Mouse (Mus musculus) cerebellum, adult 9-11 months (tissue): ENCODE data around the gene Adam11.

ENCODE experiments used
- DNase-seq: peaks from one replicate; pipeline ENCODE4 v3.0.0; 2022

Adam11 gene

DNA sequence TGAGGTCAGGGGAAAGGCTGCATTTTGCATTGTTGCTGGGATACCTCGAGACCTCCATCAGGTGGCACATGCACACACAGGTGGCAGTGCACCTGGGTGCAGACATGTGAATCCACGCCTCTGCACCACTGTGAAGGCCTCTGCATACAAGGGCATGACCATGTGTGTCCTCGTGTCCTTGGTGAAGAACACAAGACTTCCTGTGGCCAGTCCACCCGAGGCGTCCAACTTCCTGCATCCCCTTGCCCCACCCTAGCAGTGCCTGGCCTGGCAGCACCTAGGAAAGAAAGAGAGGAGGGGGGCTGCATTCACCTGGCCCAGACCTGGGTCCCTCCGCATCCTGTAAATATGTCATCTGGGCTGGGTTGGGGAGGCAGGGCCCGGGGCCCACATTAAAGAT lies 18.6 kb downstream of the Adam11 start:
- peak; percentile 52 for DNase-seq

DNA sequence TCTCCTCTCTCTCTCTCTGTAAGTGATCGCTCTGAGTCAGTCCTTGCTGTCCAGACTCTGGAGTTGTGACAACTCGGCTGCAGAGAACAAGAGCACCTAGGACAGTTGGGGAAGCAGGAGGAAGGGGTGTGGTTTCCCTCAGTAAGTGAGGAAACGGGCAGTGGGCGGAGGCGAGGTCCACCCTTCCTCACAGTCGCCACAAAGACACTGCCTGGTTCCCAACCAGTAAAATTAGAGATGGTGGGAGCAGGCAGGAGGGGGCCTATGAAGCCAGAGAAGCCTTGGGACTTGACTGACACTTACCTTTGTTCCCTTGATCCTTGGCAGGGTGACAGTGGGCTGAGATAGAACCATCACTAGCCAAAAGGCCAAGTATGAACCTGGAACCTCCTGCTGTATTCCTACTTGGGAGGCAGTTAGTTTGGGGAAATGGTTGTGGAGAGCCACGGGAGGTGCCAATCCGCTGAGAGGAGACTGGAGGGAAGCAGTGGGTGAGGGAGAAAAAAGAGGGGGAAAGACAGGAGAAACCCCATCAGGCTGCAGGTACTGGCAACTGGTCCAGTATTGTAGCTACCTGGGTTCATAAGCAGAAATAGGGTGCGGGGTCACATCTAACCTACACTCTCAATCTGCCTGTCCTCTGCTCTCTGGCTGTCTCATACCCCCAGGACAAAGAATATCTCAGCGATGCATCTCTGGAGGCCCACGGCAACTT lies 19.2 kb downstream of the Adam11 start:
- peak; percentile 55 for DNase-seq

DNA sequence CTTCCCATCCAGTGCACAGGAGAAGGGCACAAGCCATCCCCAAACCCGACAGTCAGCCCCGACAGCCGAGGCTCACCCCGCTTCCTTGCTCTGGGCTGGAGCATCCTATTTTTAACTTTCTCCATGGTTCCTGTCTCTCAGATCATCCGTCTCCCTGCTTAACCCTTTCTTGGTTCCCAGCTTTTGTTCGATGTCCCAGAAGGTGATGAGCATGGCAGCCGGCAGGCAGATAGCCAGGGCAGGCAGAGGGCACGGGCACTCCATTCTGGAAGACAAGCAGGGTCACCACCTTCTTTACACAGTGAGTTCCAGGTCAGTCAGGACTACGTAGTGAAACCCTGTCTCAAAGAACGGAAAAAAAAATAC lies 19.7 kb downstream of the Adam11 start:
- peak; percentile 38 for DNase-seq

DNA sequence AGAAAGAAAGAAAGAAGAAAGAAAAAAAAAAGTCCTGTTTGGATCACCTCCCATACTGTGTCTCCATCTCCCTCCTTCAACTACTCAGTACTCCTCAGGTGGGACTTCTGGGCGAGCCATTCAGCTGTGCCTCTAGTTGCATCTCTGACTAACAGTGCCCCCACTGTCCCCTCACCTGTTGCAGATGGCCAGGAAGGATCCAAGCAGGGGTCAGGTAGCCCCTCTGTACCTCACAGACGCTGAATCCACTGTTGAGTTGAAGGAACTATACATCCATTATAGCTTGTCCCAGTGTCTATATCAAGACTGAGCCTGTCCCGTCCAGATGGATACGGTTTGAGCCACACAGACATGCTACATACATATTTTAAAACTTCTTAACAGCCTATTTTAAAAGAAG lies 20.3 kb downstream of the Adam11 start:
- peak; percentile 33 for DNase-seq

DNA sequence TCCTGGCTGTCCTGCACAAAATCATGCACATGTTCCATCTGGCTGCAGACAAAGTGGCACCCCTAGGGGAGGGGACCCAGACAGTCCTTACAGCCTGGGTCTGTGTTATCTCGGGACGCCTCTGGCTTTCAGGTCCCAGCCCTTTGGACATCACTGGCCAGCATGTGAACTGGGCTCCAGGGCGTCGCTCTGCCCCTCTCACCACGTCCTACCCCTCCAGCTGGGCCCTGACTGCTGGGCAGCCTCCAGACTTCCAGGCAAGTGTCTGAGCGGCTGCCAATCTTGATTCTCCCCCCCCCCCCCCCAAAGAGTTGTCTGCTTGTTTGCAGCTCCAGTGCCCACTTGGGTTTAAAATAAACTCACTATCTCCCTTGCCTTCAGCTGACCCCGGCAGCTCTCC lies 22.2 kb downstream of the Adam11 start:
- peak; percentile 18 for DNase-seq

DNA sequence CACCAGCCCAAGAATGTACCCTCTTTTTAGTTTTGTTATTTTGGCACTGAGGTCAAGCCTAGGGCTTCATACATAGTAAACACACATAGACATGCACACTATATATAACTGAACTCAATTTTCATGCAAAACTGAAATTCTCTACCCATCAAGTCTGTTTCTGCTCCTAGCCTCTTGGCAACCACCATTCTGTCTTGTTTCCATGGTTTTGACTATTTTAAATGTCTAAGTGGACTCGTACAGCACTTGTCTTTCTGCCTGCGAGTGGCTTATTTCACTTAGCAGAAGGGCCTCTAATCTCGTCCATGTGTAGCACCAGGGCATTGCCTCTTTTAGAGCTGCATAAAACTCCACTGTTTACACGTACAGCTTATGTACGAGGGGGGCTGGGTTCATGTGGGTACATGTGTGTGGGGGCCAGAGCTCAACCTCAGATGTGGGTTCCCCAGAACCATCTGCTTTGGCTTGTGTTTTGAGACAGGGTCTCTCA lies 26.5 kb downstream of the Adam11 start:
- DNase-seq: no peak

DNA sequence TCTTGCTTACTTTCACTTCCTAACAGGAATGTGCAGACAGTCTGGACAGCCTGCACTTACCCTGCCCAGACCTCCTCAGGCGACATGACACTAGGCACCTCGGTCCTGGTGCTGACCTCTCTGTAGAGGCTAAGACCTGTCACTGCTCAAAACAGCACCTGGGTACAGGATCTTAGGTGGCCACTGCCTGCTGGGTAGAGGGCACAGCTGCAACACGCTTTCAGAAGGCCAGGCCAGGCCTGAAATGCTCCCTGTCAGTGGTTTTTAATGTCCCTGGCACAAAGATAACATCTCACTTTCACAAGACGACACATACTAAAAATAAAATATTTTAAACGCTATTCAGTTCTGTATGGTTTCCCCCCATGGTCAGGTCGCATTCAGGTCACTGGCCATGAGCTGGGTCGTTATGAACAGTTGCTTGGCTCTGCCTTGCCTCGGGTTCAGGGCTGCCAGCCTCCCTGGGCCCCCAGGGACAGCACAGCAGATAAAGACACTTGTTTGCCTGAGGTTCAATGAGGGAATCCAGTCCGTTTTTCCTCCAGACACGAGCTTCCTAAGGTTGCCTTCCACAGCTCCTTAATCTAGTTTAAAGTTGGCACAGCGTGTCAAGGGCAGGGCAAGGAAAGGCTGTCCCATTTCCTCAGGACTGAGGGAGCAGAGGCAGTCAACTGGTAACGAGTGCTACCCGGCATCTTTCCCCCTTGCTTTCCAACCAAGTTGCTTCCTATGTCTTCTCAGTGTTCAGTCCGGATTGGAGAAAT lies 30.6 kb downstream of the Adam11 start:
- DNase-seq: no peak

DNA sequence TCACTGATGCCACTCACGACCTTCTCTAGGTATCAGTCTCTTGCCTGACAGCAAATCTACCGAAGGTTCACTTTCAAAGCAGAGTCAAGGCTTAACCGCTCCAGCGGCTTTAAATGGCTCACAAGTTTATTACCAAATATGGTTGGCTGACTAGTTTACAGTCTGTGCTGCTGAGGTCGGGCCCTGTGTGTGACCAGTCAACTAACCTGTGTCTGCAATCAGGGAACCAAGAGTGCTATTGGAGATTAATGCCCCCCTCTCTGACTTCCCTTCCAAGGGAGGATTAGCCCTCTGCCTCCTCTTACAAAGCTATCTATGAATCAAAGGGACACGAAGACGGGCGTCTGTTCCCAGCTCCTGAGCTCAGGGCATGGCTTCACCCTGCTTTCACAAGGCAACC lies 32.9 kb downstream of the Adam11 start:
- no peak for DNase-seq

DNA sequence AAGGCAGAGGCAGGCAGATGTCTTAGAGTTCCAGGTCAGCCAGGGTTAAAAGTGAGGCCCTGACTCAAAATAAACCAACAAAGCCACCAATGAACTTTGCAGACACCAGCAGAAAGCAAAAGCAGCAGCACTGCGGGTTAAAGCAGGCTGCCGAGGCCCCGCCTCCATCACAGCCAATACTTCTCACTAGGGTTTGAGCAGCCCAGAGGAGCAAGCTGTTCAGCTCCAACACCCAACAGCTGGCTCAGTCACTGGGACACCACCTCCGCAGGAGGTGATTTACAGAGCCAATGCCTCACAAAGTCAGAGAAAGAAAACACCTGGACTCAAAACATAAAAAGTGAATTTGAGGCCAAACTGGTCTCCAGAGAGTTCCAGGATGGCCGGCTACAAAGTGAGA lies 42.2 kb downstream of the Adam11 start:
- no peak for DNase-seq

DNA sequence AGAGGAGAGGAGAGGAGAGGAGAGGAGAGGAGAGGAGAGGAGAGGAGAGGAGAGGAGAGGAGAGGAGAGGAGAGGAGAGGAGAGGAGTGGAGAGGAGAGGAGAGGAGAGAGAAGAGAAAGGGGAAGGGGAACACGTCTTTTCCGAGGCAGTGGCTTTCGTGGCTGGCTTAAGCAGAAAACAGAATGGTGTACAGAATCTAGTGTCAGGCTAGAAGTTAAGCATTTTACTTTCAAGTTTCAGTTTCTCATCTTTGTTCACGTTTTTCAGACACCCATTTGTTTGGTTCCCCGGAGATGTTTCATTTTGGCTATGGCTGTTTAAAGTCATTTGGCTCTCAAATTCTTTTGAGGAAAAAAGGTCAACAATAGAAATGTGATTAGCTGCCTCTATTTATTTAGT lies 47.0 kb downstream of the Adam11 start:
- DNase-seq: no peak

DNA sequence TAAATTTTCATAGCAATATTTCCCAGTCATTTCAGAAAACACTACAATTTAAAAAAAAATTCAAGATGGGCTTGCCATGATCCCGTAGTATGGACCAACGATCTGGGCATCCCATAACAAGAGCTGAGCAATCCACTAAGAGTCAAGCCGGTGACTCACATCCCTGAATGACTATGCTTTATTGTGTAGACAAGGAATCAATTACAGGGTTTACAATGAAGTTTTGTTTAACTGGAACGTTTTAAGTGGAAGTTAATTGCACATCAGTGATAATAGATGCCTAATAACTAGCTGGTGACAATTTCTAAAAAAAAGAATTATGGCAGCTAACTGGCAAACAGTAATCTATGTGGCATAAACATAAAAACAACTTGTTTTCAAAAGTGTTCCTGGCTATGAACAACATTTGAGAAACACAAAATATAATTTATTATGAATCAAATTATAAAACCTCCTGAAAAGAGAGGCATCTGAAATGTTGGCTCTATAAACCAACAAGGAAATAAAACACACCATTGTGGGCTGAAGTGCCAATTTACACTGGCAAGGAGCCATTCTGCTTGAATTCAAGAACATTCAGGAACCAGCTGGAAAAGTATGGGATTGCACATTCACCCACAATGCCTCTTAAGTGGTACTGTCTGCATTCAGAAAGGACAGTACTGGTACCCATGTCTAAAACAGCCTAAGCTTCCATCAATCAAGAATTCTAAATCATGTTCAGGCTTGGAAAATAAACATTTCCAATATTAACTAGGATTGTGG lies 49.7 kb downstream of the Adam11 start:
- no peak for DNase-seq

DNA sequence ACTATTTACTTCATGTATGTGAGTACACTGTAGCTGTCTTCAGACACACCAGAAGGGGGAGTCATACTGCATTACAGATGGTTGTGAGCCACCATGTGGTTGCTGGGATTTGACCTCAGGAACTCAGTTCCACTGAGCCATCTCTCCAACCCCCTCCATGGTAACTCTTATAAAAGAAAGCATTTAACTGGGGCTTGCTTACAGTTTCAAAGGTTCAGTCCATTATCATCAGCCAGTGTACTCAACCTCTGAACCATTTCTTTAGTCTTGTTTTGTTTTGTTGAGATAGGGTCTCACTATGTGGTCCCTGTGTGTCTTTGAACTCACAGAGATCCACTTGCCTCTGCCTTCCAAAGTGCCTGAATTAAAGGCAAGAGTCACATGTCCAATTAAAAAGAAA lies 53.6 kb downstream of the Adam11 start:
- DNase-seq: no peak

DNA sequence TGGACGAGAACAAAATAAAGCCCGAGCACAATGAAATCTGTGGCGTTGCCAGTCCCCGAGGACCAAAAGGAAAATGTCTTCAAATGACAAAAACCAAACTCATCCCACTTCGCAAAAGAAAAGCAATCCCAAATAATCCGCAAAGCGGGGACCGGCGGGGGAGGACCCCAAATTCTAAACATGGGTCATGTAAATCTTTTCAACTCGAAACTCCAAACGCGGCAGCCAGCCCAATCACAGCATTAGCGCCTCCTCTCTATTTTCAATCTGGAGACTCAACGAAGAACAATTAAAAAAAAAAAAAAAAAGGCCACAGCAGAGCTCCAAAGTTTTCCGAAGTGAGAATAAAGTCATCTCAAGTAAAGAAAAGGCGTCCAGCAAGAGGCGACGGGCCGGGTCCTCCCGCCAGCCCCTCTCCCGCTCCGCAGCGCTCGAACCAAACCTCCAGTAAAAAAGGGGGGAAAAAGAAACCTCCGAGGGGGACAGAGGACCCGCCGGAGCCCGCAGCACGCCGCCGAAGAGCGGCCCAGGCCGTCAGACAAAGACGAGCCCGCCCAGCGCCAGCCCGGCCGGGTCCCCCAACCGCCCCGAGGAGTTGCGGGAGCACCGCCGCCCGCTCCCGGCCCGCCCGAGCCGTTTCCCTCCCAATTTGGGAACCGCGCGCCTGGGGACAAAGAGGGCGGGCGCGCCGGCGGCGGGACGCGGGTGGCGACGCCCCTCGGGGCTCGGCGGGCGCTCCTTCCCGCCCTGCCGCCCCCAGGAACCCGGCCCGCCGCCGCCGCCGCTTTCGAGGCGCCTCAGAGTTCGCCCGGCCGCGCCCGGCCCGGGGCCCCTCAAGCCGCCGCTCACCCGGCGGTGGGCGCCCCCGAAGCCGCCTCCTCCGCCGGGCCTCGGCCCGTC lies 57.1 kb downstream of the Adam11 start:
- no peak for DNase-seq

DNA sequence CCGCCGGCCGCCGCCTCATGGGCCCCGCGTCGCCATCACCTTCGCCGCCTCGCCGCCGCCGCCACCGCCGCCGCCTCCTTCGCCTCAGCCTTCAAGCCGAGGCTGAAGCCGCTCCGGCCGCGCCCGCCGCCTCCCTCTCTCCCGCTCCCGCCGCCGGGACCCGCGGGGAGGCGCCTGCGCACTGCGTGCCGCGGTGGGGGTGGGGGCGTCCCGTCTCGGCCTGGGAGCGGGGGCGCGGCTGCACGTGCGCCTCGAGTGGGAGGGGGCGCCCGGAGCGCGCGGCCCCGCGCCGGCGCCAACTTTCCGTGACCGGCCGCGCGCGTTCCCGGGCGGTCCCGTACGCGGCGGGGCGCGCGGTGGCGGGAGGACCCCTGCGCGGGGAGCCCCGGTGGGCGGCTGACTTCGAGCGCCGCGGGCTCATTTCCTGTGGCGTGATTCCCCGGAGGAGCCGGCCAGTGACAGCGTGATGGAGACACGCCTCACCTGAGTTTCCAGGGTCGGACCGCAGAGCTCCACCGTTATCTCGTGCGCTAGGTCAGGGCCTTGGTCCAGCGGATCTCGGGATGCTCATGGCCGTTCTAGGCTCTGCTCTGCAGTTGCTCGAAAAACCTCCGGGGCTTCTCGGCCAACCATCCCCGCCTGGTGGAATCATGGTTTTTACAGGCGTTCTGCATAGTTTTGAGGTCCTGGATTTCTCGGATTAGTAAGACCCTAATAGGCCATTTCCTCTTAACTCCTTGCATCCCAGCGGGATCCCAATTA lies 58.0 kb downstream of the Adam11 start, which contains the start of gene Gjc1:
Gene Gjc1 (minus strand): TSS at position 680 of the 762 bp plus-strand sequence.
- peak; percentile 32 for DNase-seq

DNA sequence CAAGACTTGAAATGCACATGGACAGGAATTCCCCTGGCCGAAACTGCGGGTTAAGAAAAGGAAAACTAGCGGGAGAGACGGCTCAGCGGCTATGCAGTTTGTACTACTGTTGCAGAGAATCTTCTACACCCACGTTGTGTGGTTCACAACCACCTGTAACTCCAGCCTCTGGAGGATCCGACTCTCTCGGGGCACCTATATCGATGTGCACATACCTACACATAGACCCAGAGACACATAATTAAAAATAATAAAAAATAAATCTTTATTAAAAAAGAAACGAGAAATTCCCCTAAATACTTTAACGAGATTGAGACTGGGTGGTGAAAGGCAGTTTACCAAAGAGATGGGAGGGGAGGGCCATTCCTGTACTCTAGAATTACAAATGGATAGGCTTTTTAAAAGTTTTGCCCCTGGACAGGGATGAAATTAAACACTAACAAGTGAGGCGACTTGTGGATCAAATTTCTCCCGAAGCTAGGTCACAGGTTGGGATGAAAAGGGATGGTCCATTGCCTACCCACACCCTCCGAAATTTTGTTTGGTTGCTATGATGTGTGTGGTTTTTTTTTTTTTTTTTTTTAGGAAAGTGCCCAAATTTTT lies 58.6 kb downstream of the Adam11 start:
- DNase-seq: peak; percentile 14

DNA sequence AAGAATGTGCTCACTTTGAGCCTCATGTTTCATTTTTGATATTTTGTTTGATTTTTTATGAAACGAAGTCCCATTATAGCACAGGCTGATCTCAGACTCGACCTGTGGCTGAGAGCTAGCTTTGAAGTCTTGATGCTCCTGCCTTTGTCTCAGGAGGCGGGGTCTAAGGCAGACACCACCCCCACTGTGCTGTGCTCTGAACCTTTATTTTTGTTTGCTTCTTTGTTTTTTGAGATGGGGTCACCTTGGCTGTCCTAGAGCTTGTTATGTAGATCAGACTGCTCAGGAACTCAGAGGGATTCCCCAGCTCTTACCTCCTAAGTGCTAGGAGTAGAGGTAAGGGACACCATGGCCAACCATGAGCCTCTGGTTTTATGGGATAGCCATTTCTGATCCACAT lies 59.2 kb downstream of the Adam11 start:
- no peak for DNase-seq

DNA sequence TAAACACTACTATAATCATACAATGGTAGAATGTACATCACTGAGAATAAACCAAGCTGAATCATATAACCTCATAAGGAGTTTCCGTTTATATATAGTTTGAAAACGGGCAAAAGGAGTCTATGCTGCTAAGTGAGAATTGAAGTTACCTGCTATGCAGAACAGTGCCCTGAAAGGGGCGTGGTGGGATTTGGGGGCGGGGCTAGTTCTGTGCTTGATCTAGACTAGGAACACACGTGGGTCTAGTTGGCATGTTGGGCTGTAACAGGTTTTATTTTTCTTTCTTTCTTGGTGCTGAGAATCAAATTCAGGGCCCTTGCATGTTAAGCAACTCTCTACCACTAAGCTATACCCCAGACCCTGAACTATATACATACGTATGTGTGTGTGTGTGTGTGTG lies 60.0 kb downstream of the Adam11 start:
- no peak for DNase-seq

DNA sequence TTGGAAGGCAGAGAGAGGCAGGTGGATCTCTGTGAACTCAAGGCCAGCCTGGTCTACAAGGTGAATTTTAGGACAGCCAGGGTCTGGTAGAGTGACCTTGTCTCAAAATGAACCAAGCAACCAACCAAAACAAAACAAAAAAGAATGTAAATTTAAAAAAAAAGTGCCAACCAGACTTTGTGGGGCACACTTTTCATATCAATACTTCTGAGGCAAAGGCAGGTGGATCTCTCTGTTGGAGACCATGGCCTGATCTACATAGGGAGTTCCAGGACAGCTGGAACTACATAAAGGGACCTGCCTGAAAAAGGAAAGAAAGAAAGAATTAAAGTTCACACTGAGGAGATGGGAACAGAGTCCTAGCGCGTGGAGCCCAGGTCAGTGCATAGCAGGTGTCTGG lies 65.2 kb downstream of the Adam11 start:
- no peak for DNase-seq

DNA sequence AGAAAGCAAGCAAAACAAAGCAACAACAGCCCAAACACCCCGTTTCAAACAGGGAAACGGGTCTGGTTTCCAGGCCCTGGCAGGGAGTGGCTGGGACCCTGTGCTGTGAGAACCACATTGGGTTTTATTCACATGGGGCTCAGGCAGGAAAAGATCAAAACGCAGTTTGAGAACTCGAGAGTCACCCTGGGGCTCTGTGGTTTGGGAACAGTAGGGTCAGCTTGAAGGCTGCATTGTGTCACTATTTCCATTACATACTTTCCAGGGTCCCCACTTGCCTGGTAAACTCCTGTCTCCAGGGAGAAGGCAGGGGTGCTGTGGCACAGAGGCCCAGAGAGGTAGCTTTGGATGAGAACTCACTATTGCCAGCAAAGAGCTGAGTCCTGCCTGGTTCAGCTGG lies 65.9 kb downstream of the Adam11 start:
- no peak for DNase-seq
